Mouse (Mus musculus) CH12.LX (cell line): ENCODE data around the gene Vps41. TPM values are rescaled to one million over a fixed set of nuclear protein-coding genes. Genes with fewer than 3 reads are reported as not detected.

Source experiments
- DNase-seq: peaks from one replicate; pipeline ENCODE4 v3.0.0-alpha.2; 2013; ENCODE audit errors: extremely low read depth
- H3K27ac ChIP-seq: 2 replicates; pipeline ENCODE4 v1.5.1; 2012; ENCODE audit warnings: low read depth, mild to moderate bottlenecking, control low read depth, moderate library complexity; ENCODE audit not compliant: insufficient read depth
- H3K27me3 ChIP-seq: replicated peaks from 2 replicates; pipeline ENCODE3; 2012; ENCODE audit warnings: inconsistent platforms
- H3K36me3 ChIP-seq, 2 experiments: replicated peaks in 1 of 2; 2 replicates each; pipeline versions ENCODE3 to v1.6.1; 2012; ENCODE audit warnings: inconsistent platforms in 1 of 2, low read length in 1 of 2, mild to moderate bottlenecking in 1 of 2, mixed read lengths in 1 of 2, moderate library complexity in 1 of 2; ENCODE audit not compliant: control insufficient read depth in 1 of 2, insufficient read depth in 1 of 2
- H3K4me1 ChIP-seq, 2 experiments: 2 replicates each; pipeline ENCODE4 v1.6.1; 2012; ENCODE audit warnings: inconsistent platforms in 1 of 2, moderate library complexity in 1 of 2; ENCODE audit not compliant: insufficient read depth in 2 of 2, control insufficient read depth in 1 of 2
- H3K4me2 ChIP-seq: 2 replicates; pipeline ENCODE4 v1.6.1; 2012; ENCODE audit warnings: low read depth, mild to moderate bottlenecking, control low read depth; ENCODE audit not compliant: poor library complexity, insufficient read depth, severe bottlenecking
- H3K4me3 ChIP-seq, 3 experiments: fragments of 150-350 bp in 1 of 3; sonication (generic) in 1 of 3; replicated peaks in 1 of 3; 2 replicates each; pipeline versions ENCODE3 to v1.5.1; 2011 to 2012; ENCODE audit warnings: low read depth in 2 of 3, low read length in 2 of 3, mild to moderate bottlenecking in 2 of 3, moderate library complexity in 2 of 3, control low read depth in 1 of 3, improper control_type of control experiment in 1 of 3, inconsistent platforms in 1 of 3, mixed read lengths in 1 of 3; ENCODE audit not compliant: poor library complexity in 1 of 3
- H3K79me2 ChIP-seq: replicated peaks from 2 replicates; pipeline ENCODE4 v1.6.1; 2012; ENCODE audit warnings: mild to moderate bottlenecking, moderate library complexity; ENCODE audit not compliant: control insufficient read depth, poor library complexity, insufficient read depth, severe bottlenecking; ENCODE audit errors: extremely low read depth
- H3K9ac ChIP-seq: 2 replicates; pipeline ENCODE4 v1.6.1; 2012; ENCODE audit warnings: low read depth, mild to moderate bottlenecking, control low read depth, moderate library complexity; ENCODE audit not compliant: insufficient read depth
- H3K9me3 ChIP-seq: replicated peaks from 2 replicates; pipeline ENCODE3; 2012; ENCODE audit warnings: low read length, inconsistent platforms, mixed read lengths
- CHD2 ChIP-seq: IDR thresholded peaks from 2 replicates; pipeline ENCODE4 v1.6.1; 2011; ENCODE audit warnings: low read length, improper control_type of control experiment
- CTCF ChIP-seq, 2 experiments: IDR thresholded peaks in 1 of 2; conservative IDR thresholded peaks in 1 of 2; 2 replicates each; pipeline ENCODE4 v1.5.1; 2011 to 2012; ENCODE audit warnings: low read depth in 2 of 2, low read length in 2 of 2, improper control_type of control experiment in 1 of 2, inconsistent platforms in 1 of 2, mild to moderate bottlenecking in 1 of 2, moderate library complexity in 1 of 2
- E2F4 ChIP-seq: IDR thresholded peaks from 2 replicates; pipeline ENCODE4 v1.6.1; 2011; ENCODE audit warnings: low read depth, low read length, improper control_type of control experiment; ENCODE audit not compliant: insufficient replicate concordance
- ELF1 ChIP-seq: IDR thresholded peaks from 2 replicates; pipeline ENCODE4 v1.6.1; 2014; ENCODE audit warnings: low read depth, mild to moderate bottlenecking, inconsistent platforms, low read length, improper control_type of control experiment
- ETS1 ChIP-seq: conservative IDR thresholded peaks from 2 replicates; pipeline ENCODE4 v1.6.1; 2012; ENCODE audit warnings: low read depth, mild to moderate bottlenecking, inconsistent platforms, low read length, improper control_type of control experiment, moderate library complexity
- GABPA ChIP-seq: IDR thresholded peaks from 2 replicates; pipeline ENCODE4 v1.6.1; 2012; ENCODE audit warnings: low read depth, low read length, improper control_type of control experiment, inconsistent platforms; ENCODE audit not compliant: insufficient replicate concordance
- HCFC1 ChIP-seq: IDR thresholded peaks from 2 replicates; pipeline ENCODE4 v1.6.1; 2012; ENCODE audit warnings: low read depth, mild to moderate bottlenecking, inconsistent platforms, low read length, improper control_type of control experiment
- MAFK ChIP-seq: IDR thresholded peaks from 2 replicates; pipeline ENCODE4 v1.6.1; 2011; ENCODE audit warnings: low read length, improper control_type of control experiment; ENCODE audit not compliant: insufficient replicate concordance
- MAZ ChIP-seq: IDR thresholded peaks from 2 replicates; pipeline ENCODE4 v1.6.1; 2012; ENCODE audit warnings: low read depth, mild to moderate bottlenecking, inconsistent platforms, low read length, improper control_type of control experiment, moderate library complexity
- MXI1 ChIP-seq: IDR thresholded peaks from 2 replicates; pipeline ENCODE4 v1.6.1; 2011; ENCODE audit warnings: mild to moderate bottlenecking, low read depth, low read length, improper control_type of control experiment
- MYC ChIP-seq: IDR thresholded peaks from 2 replicates; pipeline ENCODE4 v1.6.1; 2011; ENCODE audit warnings: low read depth, mild to moderate bottlenecking, improper control_type of control experiment, low read length
- NELFE ChIP-seq: IDR thresholded peaks from 2 replicates; pipeline ENCODE4 v1.6.1; 2011; ENCODE audit warnings: low read depth, low read length, improper control_type of control experiment
- NRF1 ChIP-seq: IDR thresholded peaks from 2 replicates; pipeline ENCODE4 v1.6.1; 2014; ENCODE audit warnings: low read depth, mild to moderate bottlenecking, inconsistent platforms, low read length, improper control_type of control experiment, moderate library complexity
- POLR2A ChIP-seq: IDR thresholded peaks from 2 replicates; pipeline ENCODE4 v1.6.1; 2011; ENCODE audit warnings: low read depth, mild to moderate bottlenecking, improper control_type of control experiment, low read length
- SIN3A ChIP-seq: IDR thresholded peaks from 2 replicates; pipeline ENCODE4 v1.6.1; 2012; ENCODE audit warnings: low read length, improper control_type of control experiment, inconsistent platforms
- SMC3 ChIP-seq: IDR thresholded peaks from 2 replicates; pipeline ENCODE4 v1.6.1; 2011; ENCODE audit warnings: low read depth, low read length, improper control_type of control experiment
- TBP ChIP-seq: conservative IDR thresholded peaks from 2 replicates; pipeline ENCODE4 v1.6.1; 2011; ENCODE audit warnings: low read depth, low read length, improper control_type of control experiment
- UBTF ChIP-seq: IDR thresholded peaks from 2 replicates; pipeline ENCODE4 v1.6.1; 2012; ENCODE audit warnings: low read depth, mild to moderate bottlenecking, inconsistent platforms, low read length, improper control_type of control experiment, moderate library complexity
- USF2 ChIP-seq: conservative IDR thresholded peaks from 2 replicates; pipeline ENCODE4 v1.6.1; 2011; ENCODE audit warnings: low read depth, low read length, improper control_type of control experiment
- ZC3H11A ChIP-seq: IDR thresholded peaks from 2 replicates; pipeline ENCODE4 v1.6.1; 2012; ENCODE audit warnings: low read depth, mild to moderate bottlenecking, inconsistent platforms, low read length, improper control_type of control experiment
- ZKSCAN1 ChIP-seq: IDR thresholded peaks from 2 replicates; pipeline ENCODE4 v1.6.1; 2012; ENCODE audit warnings: low read depth, inconsistent platforms, low read length, improper control_type of control experiment, borderline replicate concordance
- dilution Hi-C: fragments of 300-500 bp; cut with MboI; formaldehyde crosslinking; loops from 2 replicates; pipeline ENCODE4 v1.14.3; 2020; ENCODE audit warnings: low sequenced_read_pairs; ENCODE audit not compliant: extremely low pct_unique_long_range_greater_than_20kb, extremely low pct_ligation_motif_present
- in situ Hi-C: fragments of 300-500 bp; cut with MboI; formaldehyde crosslinking; loops from 3 replicates; pipeline ENCODE4 v1.14.3; 2019; ENCODE audit warnings: low sequenced_read_pairs, low pct_ligation_motif_present, low pct_unique_long_range_greater_than_20kb, mixed read lengths
- polyA plus RNA-seq: library from polyadenylated mRNA; unstranded; fragments of >175 nt; gene quantifications from 2 replicates; pipeline ENCODE4 v1.2.1, GENCODE M21; 2012; ENCODE audit warnings: low read depth; ENCODE audit not compliant: insufficient read length
- total RNA-seq, 2 experiments: library from RNA; depleted of rRNA; stranded (reverse); fragments of 300-350 nt in 1 of 2; fragments of >200 nt in 1 of 2; gene quantifications; 2 replicates each; pipeline ENCODE4 v1.2.3; 2012 to 2014

Vps41 gene
- total and polyA plus RNA-seq, 3 experiments = 41.7 to 59.2 (median 48.1) TPM

DNA sequence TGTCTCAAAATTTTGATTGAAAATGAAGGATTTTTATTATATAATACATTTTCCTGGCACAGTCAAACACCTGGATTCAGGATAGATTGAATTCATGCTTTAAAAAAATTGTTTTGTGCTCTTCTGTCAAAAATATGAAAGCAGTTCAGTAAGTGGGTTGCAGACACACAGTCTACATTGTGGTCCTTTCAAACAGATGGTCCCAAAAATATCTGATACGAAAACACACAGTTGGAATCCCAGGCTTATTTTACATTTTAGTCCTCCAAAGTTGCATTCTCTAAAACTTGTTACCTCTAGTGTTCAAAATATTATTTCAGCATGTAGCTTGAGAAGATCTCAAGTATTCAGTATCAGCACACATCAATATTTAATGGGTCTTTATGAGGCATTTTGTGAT lies 5.4 kb upstream of the Vps41 start:
- dilution Hi-C loops = no loop called here
- in situ Hi-C loops = no loop called here
- Histone ChIP-seq H3K4me2 (no peak overlapping the region), H3K4me1 (no peaks in the 10 kb centered on the region), H3K27me3 (no peaks in the 10 kb centered on the region), H3K9me3 (no peaks in the 10 kb centered on the region), H3K27ac (no peak overlapping the region), H3K36me3 (no peaks in the 10 kb centered on the region), H3K79me2 (no peaks in the 10 kb centered on the region), H3K9ac (no peak overlapping the region), H3K4me3 (no peak overlapping the region)
- TF ChIP-seq MAZ = no peak
- TF ChIP-seq UBTF = no peak
- no peak for TF ChIP-seq POLR2A
- no peak for TF ChIP-seq E2F4
- TF ChIP-seq CHD2 = no peak
- TF ChIP-seq MYC = no peak
- no peak for TF ChIP-seq ZKSCAN1
- DNase-seq = no peak

DNA sequence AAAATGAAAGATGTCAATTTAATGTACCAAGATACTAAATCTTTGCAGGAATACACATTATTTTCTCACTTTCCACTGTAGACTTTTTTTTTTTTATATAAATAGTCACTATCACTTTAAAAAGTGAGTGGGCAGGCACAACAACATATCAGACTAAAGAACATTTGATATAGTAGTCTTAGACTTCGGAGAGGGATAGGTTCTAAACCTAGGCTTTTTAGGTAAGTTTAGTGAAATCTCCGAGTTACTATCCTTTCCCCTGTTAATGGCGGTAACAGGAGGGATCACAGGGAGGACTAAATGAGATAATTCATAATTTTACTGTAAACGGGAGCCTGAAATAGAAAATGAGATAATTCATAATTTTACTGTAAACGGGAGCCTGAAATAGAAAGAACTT lies 379 bp upstream of the Vps41 start:
- no peaks in the 10 kb centered on the region for H3K27me3 ChIP-seq
- DNase-seq = no peak
- H3K9me3 ChIP-seq = no peaks in the 10 kb centered on the region
- H3K27ac ChIP-seq = no peak overlapping the region
- H3K4me2 ChIP-seq = no peak overlapping the region
- peaks cover 0 to 8% of the 10 kb centered on the region in 2 experiments; a peak in 2 of 4 replicates for H3K4me1 ChIP-seq
- H3K4me3 ChIP-seq = peak overlapping the region in 2 of 3 experiments; percentile 82 to 89
- in situ Hi-C loops = no loop called here
- H3K9ac ChIP-seq = no peak overlapping the region
- 0 out of 2 replicates have a peak, but pooled peaks cover 2% of the 10 kb centered on the region for H3K79me2 ChIP-seq
- H3K36me3 ChIP-seq = peaks cover 0 to 2% of the 10 kb centered on the region in 2 experiments
- TF ChIP-seq SMC3 = no peak
- no peak for TF ChIP-seq USF2
- TF ChIP-seq ZKSCAN1 = no peak
- no peak for TF ChIP-seq E2F4
- TF ChIP-seq NRF1 = no peak
- TF ChIP-seq TBP = no peak
- no peak for TF ChIP-seq HCFC1
- TF ChIP-seq ELF1 = no peak
- TF ChIP-seq CHD2 = no peak
- TF ChIP-seq NELFE = no peak
- TF ChIP-seq GABPA = no peak
- no peak for TF ChIP-seq MAFK
- TF ChIP-seq MXI1 = no peak
- no peak for TF ChIP-seq ZC3H11A
- no peak for TF ChIP-seq ETS1
- no peak for TF ChIP-seq CTCF (conservative IDR thresholded peaks at IDR 0.05 in 1 of 2, IDR thresholded peaks at IDR 0.05 in 1 of 2; ENCODE audit: low read depth in 2 of 2, low read length in 2 of 2)
- TF ChIP-seq POLR2A = no peak
- TF ChIP-seq SIN3A = no peak
- dilution Hi-C loops = no loop called here
